Mouse (Mus musculus) adrenal gland, adult 2 months (tissue): ENCODE results near the gene Rhbdl2. TPM values are rescaled to one million over a fixed set of nuclear protein-coding genes. Genes with fewer than 3 reads are reported as not detected.

ENCODE experiments used
- DNase-seq: peaks from one replicate; pipeline ENCODE4 v3.0.0; 2021
- polyA plus RNA-seq: library from polyadenylated mRNA; depleted of rRNA; stranded (reverse); fragments of >200 nt; gene quantifications from 2 replicates; pipeline ENCODE4 v1.2.3, GENCODE M21; 2012; rRNA removed
- total RNA-seq, 2 experiments: library from RNA; stranded (reverse); gene quantifications; 2 replicates each; pipeline ENCODE4 v1.2.3; 2021

The Rhbdl2 gene
- total and polyA plus RNA-seq, 3 experiments, result 0.35 to 1.3 (median 0.63) TPM

DNA sequence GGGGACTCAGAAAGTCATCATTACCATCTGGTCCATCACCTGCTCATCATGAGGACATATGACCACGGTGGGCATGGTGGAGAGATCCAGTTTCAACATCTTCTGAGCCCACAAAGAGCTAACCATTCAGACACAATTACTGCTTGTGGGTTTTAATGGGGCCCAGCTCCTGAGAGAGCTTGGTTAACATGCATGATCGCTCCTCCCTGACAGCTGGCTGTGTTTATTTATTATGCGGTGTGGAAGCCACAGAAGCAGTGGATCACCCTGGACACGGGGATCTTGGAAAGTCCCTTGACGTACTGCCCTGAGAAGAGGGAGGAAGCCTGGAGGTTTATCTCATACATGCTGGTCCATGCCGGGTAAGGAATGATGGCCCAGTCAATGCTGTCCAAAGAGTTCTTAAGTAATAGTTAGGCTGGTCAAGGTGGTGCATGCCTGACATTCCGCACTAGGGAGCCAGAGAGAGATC, 26.4 kb downstream of the Rhbdl2 start:
- no peak for DNase-seq

DNA sequence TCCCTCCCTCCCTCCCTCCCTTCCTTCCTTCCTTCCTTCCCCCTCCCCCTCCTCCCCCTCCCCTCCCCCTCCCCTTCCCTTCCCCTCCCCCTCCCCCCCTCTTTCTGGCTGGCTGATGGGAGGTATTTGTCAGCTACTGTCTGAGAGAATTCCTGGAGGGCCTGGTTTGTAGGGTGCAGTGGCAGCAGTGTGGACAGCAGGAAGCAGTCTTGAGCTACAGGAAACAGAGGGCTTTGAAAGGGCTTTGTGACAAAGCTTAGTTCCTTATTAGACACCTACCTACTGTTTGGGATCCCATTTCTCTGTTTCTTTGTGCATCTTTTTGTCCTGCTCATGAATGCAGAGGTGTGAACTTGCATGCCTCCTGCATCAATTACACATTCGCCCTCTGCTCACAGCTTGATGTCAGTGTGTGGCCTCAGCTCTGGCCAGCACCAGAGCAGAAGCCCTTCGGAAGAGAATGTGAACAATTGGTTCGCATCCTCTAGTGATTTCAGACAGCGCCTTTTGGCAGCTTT, 31.5 kb downstream of the Rhbdl2 start:
- DNase-seq, result no peak

DNA sequence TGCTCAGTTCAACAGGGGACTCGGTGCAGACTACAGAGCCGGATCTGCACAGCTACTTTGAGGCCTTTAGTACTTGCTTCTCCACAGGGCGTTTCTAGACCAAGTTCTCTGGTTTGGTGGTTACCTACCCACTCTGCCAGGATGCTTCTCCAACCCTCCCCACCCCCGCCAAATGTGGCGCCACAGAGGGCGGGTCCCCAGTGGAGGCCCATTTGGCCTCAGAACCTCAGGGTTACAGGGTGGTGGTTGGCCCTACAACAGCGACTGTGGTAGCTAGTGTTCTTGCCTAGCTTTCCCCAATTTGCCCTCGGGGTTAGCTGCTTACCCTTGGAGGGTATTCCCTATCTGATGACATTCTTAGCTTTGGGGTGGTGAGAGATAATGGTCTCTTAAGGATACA, 54.5 kb downstream of the Rhbdl2 start:
- DNase-seq, result no peak

DNA sequence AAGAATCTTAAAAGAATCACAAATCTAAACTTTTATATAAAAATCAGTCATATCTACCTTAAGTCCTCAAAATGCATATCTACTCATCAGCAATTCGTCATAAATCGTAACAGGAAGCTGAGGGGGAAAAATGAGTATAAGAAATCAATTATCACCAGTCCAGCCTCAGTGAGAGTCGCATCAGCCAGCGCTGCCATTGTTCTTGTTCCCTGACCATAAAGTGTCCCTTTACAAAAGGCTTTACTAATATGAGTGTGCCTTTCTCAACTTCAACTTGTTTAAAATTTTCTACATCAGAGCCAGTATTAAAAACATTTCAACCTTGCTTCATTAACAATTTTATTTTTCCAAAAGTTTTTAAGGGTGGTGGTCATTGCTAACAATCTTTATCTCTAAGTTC, 69.2 kb downstream of the Rhbdl2 start:
- no peak for DNase-seq

DNA sequence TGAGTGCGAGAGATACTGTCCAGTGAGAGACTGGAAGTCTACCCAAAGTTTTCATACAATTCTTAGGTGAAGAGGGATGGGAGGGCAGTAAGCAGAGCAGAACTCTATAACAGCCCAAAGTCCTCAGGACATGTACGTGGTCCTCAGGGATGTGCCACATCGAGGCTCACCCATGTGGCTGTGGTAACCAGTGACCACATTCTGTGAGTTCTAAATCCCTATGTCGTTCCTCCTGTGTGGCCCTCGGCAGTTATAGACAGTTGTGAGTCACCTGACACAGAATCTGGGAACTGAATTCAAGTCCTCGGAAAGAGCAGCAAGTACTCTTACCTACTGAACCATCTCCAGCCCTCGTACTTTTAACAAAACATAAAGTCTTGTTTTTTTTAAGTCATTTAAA, 70.4 kb downstream of the Rhbdl2 start:
- no peak for DNase-seq

DNA sequence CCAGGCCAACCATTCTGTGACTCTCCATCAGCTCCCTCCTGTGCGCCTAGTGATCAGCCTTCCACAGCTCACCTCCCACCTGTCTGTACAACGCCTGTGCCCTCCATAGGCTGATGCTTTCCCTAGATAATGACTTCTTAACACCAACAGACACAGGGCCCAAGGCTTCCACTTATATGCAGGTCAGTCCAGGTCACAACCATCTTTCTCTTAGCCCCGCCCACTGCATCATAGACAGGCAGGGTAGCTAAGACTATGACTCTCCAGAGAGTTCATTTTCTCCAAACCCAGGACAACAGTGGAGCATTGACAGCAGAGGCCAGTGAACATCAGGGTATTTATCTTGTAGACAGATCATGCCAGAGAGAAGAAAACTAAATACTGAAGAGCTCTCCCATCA, 71.7 kb downstream of the Rhbdl2 start, which contains the start of gene 4933427I04Rik:
Gene 4933427I04Rik, plus strand, starts transcription at position 301 of the 400 bp plus-strand sequence.
- no peak for DNase-seq

DNA sequence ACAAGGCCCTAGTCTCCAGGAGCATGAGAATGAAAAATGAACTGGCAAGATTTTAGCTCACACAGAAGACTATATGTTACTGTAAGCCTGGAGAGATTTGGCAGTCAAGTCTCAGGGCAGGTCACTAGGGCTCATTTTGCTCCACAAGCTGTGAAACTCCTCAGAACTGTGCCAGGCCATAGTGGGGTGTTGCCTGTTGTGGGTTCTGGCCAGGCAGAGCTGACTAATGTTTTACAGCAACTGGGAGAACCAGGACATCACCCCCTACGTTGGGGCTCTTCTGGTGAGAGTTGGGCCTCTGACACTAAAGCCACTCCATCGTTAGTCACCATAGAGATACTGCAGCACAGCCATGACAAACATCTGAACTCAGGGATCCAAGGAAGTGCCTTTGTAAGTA, 72.1 kb downstream of the Rhbdl2 start:
- no peak for DNase-seq

DNA sequence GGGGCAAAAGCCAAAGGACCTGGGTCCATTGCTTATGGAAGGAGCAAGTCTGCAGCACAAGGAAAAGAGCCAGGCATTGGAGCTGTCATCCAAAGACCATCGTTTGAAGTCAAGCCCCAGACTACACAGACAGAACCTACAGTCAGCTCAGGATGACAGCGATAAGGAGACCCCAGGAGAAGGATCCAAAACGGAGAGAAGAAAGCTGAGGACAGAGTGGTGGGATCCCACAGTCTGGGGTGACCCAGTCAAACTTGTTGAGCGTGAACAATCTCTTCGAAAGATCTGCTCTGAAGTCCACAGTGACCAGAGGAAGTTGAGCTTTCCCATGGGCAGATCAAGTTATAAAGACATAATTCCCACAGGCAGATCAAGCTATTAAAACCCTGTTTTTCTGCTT, 72.9 kb downstream of the Rhbdl2 start:
- DNase-seq, result no peak

Other genes starting within 250 kb of the Rhbdl2 start
- 100 to 1,000 TPM; 122 to 138 TPM for gene Macf1, start 103.5 kb upstream of the Rhbdl2 start, total RNA-seq
- gene Macf1, start 103.5 kb upstream of the Rhbdl2 start, polyA plus RNA-seq, result 29.1 and 37.6 TPM in 2 replicates
- gene Ndufs5, start 69.7 kb upstream of the Rhbdl2 start, total RNA-seq, result 100 to 1,000 TPM; 178 to 276 TPM
- 11.9 and 15.8 TPM in 2 replicates for gene Ndufs5, start 69.7 kb upstream of the Rhbdl2 start, polyA plus RNA-seq
- gene Akirin1, start 37.5 kb upstream of the Rhbdl2 start, total RNA-seq, result 10 to 100 TPM; 60.4 to 76.5 TPM
- 179 and 200 TPM in 2 replicates for gene Akirin1, start 37.5 kb upstream of the Rhbdl2 start, polyA plus RNA-seq
- gene 4933427I04Rik, start 71.8 kb downstream of the Rhbdl2 start, total RNA-seq, result not detected
- not detected in 2 replicates for gene 4933427I04Rik, start 71.8 kb downstream of the Rhbdl2 start, polyA plus RNA-seq
- 10 to 100 TPM; 41.7 to 52.8 TPM for gene Mycbp, start 117.0 kb downstream of the Rhbdl2 start, total RNA-seq
- gene Mycbp, start 117.0 kb downstream of the Rhbdl2 start, polyA plus RNA-seq, result 8.0 and 9.2 TPM in 2 replicates
- 10 to 100 TPM; 84.3 to 91.4 TPM for gene Rragc, start 129.6 kb downstream of the Rhbdl2 start, total RNA-seq
- gene Rragc, start 129.6 kb downstream of the Rhbdl2 start, polyA plus RNA-seq, result 39.6 and 42.8 TPM in 2 replicates
- not detected for gene 4930535I16Rik, start 130.1 kb downstream of the Rhbdl2 start, total RNA-seq
- gene 4930535I16Rik, start 130.1 kb downstream of the Rhbdl2 start, polyA plus RNA-seq, result 0.54 and 0.82 TPM in 2 replicates